Mouse (Mus musculus) hindbrain, embryonic 12.5 days (tissue): ENCODE results near the gene Cdca5. TPM values are rescaled to one million over a fixed set of nuclear protein-coding genes. Genes with fewer than 3 reads are reported as not detected.

Experiments
- ATAC-seq: fragments of 200-750 bp; cut with Nextera tagmentation; 2 replicates; pipeline ENCODE4 v1.8.0; 2017; ENCODE audit warnings: moderate TSS enrichment; ENCODE audit not compliant: low FRiP score
- H3K27ac ChIP-seq: fragments of 300-500 bp; sonication (generic); 2 replicates; pipeline ENCODE4 v1.5.1; 2016; ENCODE audit warnings: mild to moderate bottlenecking
- H3K27me3 ChIP-seq: fragments of 300-500 bp; sonication (generic); 2 replicates; pipeline ENCODE4 v1.6.1; 2016; ENCODE audit warnings: mild to moderate bottlenecking
- H3K36me3 ChIP-seq: fragments of 300-500 bp; sonication (generic); 2 replicates; pipeline ENCODE4 v1.6.1; 2016; ENCODE audit warnings: mild to moderate bottlenecking
- H3K4me1 ChIP-seq: fragments of 300-500 bp; sonication (generic); 2 replicates; pipeline ENCODE4 v1.6.1; 2016
- H3K4me2 ChIP-seq: fragments of 300-500 bp; sonication (generic); replicated peaks from 2 replicates; pipeline ENCODE4 v1.6.1; 2016; ENCODE audit warnings: mild to moderate bottlenecking
- H3K4me3 ChIP-seq: fragments of 300-500 bp; sonication (generic); 2 replicates; pipeline ENCODE4 v1.5.1; 2016; ENCODE audit warnings: mild to moderate bottlenecking
- H3K9ac ChIP-seq: fragments of 300-500 bp; sonication (generic); 2 replicates; pipeline ENCODE4 v1.6.1; 2016; ENCODE audit warnings: mild to moderate bottlenecking, moderate library complexity
- H3K9me3 ChIP-seq: fragments of 300-500 bp; sonication (generic); replicated peaks from 2 replicates; pipeline ENCODE4 v1.6.1; 2016; ENCODE audit warnings: mild to moderate bottlenecking
- WGBS: fragments of 180-500 bp; shearing (Covaris S2); methylation state at CpG from one replicate; pipeline ENCODE4 v1.1.7; 2016; 5-methylcytosine and 5-hydroxymethylcytosine counted together
- microRNA-seq: library from miRNA; unstranded; fragments of <30 nt; microRNA quantifications from one replicate; pipeline ENCODE4, GENCODE M21; 2017
- polyA plus RNA-seq: library from polyadenylated mRNA; unstranded; fragments of >200 nt; fragmentation: Nextera tagmentation; extraction: Ambion mirVana; gene quantifications from 2 replicates; pipeline ENCODE4 v1.2.1, GENCODE M21; 2016

Cdca5 gene
- polyA plus RNA-seq, 1 experiment from 2014 or later, result 24.5 TPM

DNA sequence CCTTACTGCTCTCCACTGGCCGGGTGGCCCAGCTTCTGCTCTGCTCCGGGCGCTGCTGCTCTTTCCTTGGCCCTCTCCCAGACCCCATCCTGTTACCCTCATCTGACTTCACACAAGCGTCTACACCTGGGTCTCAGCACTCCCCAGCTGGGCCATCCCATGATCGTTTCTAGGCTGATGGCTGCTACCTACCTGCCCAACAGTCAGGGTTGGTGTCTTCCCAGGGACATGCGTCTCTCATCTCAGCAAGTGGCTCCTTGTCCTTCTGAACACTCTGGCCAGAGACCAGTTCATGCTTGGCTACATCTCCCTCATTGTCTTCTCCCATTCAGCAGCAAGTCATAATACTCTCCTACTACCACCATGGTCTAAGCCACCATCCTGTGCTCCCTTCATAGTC is 54.9 kb downstream of the Cdca5 start:
- Histone ChIP-seq H3K9ac (peak overlapping the region; percentile 85), H3K27ac (0 out of 2 replicates have a peak overlapping the region, but pooled peaks have one; percentile 99), H3K4me3 (peak overlapping the region; percentile 68; the same call in 1 of the 2 replicates)

DNA sequence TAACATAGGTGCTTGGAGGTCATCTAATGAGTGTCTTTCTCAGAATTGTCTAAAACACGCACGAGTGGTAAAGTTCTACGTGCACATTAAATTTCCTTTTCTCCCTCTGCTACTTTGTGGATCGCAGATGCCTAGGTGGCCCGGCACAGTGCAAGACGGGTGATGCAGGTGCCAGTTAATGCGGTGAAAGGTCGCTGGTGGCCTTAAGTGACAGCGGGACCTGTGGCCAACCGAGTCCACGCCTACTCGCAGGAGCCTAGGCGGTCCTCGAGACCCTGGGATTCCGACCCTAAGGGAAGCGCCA is 55.5 kb downstream of the Cdca5 start:
- Histone ChIP-seq H3K4me2 (peak overlapping the region; percentile 72), H3K27ac (peak overlapping the region; percentile 99), H3K4me1 (peaks cover 10% of the 10 kb centered on the region), H3K9ac (peak overlapping the region; percentile 85), H3K27me3 (no peaks in the 10 kb centered on the region), H3K36me3 (peaks cover 25% of the 10 kb centered on the region), H3K9me3 (no peaks in the 10 kb centered on the region), H3K4me3 (peak overlapping the region; percentile 68)
- 9% methylated on average over 16 of the region's 16 CpGs for WGBS
- no peak for ATAC-seq

More for the DNA sequence above, 54.9 kb downstream of the Cdca5 start:
- peak overlapping the region; percentile 72 for H3K4me2 ChIP-seq
- H3K9me3 ChIP-seq, result no peaks in the 10 kb centered on the region
- peaks cover 30% of the 10 kb centered on the region for H3K36me3 ChIP-seq
- H3K27me3 ChIP-seq, result no peaks in the 10 kb centered on the region
- peaks cover 10% of the 10 kb centered on the region for H3K4me1 ChIP-seq
- no peak for ATAC-seq
- WGBS, result 93% methylated on average over 6 of the region's 6 CpGs

GRCm38 (mm10) chr19:6140678-6141393 is 56.1 kb downstream of the Cdca5 start, which contains the start of gene Batf2:
Gene Batf2, plus strand, starts transcription at chr19:6140983.
- Histone ChIP-seq H3K4me3 (peak within 1 kb of the TSS; percentile 68), H3K4me2 (peak within 1 kb of the TSS; percentile 72), H3K4me1 (peaks cover 10% of the 10 kb centered on the region), H3K36me3 (peaks cover 20% of the 10 kb centered on the region), H3K9ac (peak within 1 kb of the TSS; percentile 85), H3K27me3 (no peaks in the 10 kb centered on the region), H3K9me3 (no peaks in the 10 kb centered on the region), H3K27ac (peak within 1 kb of the TSS; percentile 99)
- WGBS, result under 1% methylated on average over 63 of the region's 68 CpGs
- ATAC-seq, result peak; percentile 95

GRCm38 (mm10) chr19:6141394-6141749 is 56.6 kb downstream of the Cdca5 start, which contains the start of gene Arl2:
Gene Arl2, minus strand, starts transcription at chr19:6141548.
- Histone ChIP-seq H3K9ac (peak within 1 kb of the TSS; percentile 85), H3K4me3 (peak within 1 kb of the TSS; percentile 68), H3K27me3 (no peaks in the 10 kb centered on the region), H3K4me1 (peaks cover 10% of the 10 kb centered on the region), H3K9me3 (no peaks in the 10 kb centered on the region), H3K27ac (peak within 1 kb of the TSS; percentile 99), H3K36me3 (peaks cover 15% of the 10 kb centered on the region), H3K4me2 (peak within 1 kb of the TSS; percentile 72)
- WGBS, result under 1% methylated on average over 15 of the region's 15 CpGs
- peak; percentile 86 for ATAC-seq

Small RNAs within 50 kb of the gene (microRNA-seq; reads per million reads assigned to microRNA genes)
- 1.6 reads per million for gene Mir6988

Other genes with a start within 250 kb of the Cdca5 start
- gene Frmd8, start 209.7 kb upstream of the Cdca5 start, polyA plus RNA-seq, result 28.7 and 29.9 TPM in 2 replicates
- 2.0 and 2.2 TPM in 2 replicates for gene Slc25a45, start 207.2 kb upstream of the Cdca5 start, polyA plus RNA-seq
- 11.0 and 11.3 TPM in 2 replicates for gene Tigd3, start 190.8 kb upstream of the Cdca5 start, polyA plus RNA-seq
- gene Dpf2, start 172.0 kb upstream of the Cdca5 start, polyA plus RNA-seq, result 161 and 177 TPM in 2 replicates
- gene Cdc42ep2, start 160.2 kb upstream of the Cdca5 start, polyA plus RNA-seq, result 5.1 and 6.1 TPM in 2 replicates
- gene Pola2, start 120.8 kb upstream of the Cdca5 start, polyA plus RNA-seq, result 47.4 and 49.2 TPM in 2 replicates
- gene Slc22a20, start 98.8 kb upstream of the Cdca5 start, polyA plus RNA-seq, result not detected in 2 replicates
- 5.5 and 7.7 TPM in 2 replicates for gene Capn1, start 69.1 kb upstream of the Cdca5 start, polyA plus RNA-seq
- 31.7 and 32.8 TPM in 2 replicates for gene Syvn1, start 38.4 kb upstream of the Cdca5 start, polyA plus RNA-seq
- 65.1 and 67.5 TPM in 2 replicates for gene Mrpl49, start 27.2 kb upstream of the Cdca5 start, polyA plus RNA-seq
- 561 and 621 TPM in 2 replicates for gene Fau, start 27.1 kb upstream of the Cdca5 start, polyA plus RNA-seq
- 33.6 and 34.4 TPM in 2 replicates for gene Znhit2, start 23.8 kb upstream of the Cdca5 start, polyA plus RNA-seq
- gene Tm7sf2, start 16.6 kb upstream of the Cdca5 start, polyA plus RNA-seq, result 38.0 and 40.3 TPM in 2 replicates
- 78.8 and 79.7 TPM in 2 replicates for gene Vps51, start 7.8 kb upstream of the Cdca5 start, polyA plus RNA-seq
- not detected in 2 replicates for gene Tmem262, start 5.0 kb upstream of the Cdca5 start, polyA plus RNA-seq
- gene Gm28374, start 2.7 kb upstream of the Cdca5 start, polyA plus RNA-seq, result 2.5 and 2.7 TPM in 2 replicates
- gene Zfpl1, start within 50 bp of the Cdca5 start, polyA plus RNA-seq, result 68.9 and 75.0 TPM in 2 replicates
- gene AC131692.1, start 9.4 kb downstream of the Cdca5 start, polyA plus RNA-seq, result 0.35 and 0.38 TPM in 2 replicates
- 0.54 and 0.70 TPM in 2 replicates for gene Naaladl1, start 20.8 kb downstream of the Cdca5 start, polyA plus RNA-seq
- 47.9 and 48.3 TPM in 2 replicates for gene Sac3d1, start 33.7 kb downstream of the Cdca5 start, polyA plus RNA-seq
- gene Snx15, start 43.3 kb downstream of the Cdca5 start, polyA plus RNA-seq, result 33.2 and 33.4 TPM in 2 replicates
- 0.22 TPM in 1 of 2 replicates, not detected in the other for gene Batf2, start 56.0 kb downstream of the Cdca5 start, polyA plus RNA-seq
- gene Arl2, start 56.6 kb downstream of the Cdca5 start, polyA plus RNA-seq, result 91.6 and 94.6 TPM in 2 replicates
- not detected in 2 replicates for gene Majin, start 99.4 kb downstream of the Cdca5 start, polyA plus RNA-seq
- gene Gpha2, start 141.4 kb downstream of the Cdca5 start, polyA plus RNA-seq, result 1.4 and 1.5 TPM in 2 replicates
- 66.3 and 72.2 TPM in 2 replicates for gene Ppp2r5b, start 150.9 kb downstream of the Cdca5 start, polyA plus RNA-seq
- 14.7 and 15.4 TPM in 2 replicates for gene Atg2a, start 156.7 kb downstream of the Cdca5 start, polyA plus RNA-seq
- gene Ehd1, start 191.7 kb downstream of the Cdca5 start, polyA plus RNA-seq, result 90.8 and 92.7 TPM in 2 replicates
- gene Cdc42bpg, start 221.5 kb downstream of the Cdca5 start, polyA plus RNA-seq, result 0.48 and 0.61 TPM in 2 replicates
- 91.5 and 95.8 TPM in 2 replicates for gene Men1, start 250.0 kb downstream of the Cdca5 start, polyA plus RNA-seq